Mouse (Mus musculus) MEL (cell line): ENCODE data around the gene Fcnb. TPM values are rescaled to one million over a fixed set of nuclear protein-coding genes. Genes with fewer than 3 reads are reported as not detected.

Experiments
- DNase-seq: peaks from one replicate; pipeline ENCODE4 v3.0.0; 2011; ENCODE audit warnings: low read depth, low spot score
- H3K27ac ChIP-seq: 2 replicates; pipeline ENCODE4 v1.5.1; 2012; ENCODE audit warnings: low read depth, mild to moderate bottlenecking, control low read depth, low read length, moderate library complexity; ENCODE audit not compliant: control insufficient read depth
- H3K27me3 ChIP-seq, 2 experiments: fragments of 150-350 bp in 1 of 2; sonication (generic) in 1 of 2; 2 replicates each; pipeline ENCODE4 v1.6.1; 2012; ENCODE audit warnings: low read length in 2 of 2, mild to moderate bottlenecking in 2 of 2, improper control_type of control experiment in 1 of 2, moderate library complexity in 1 of 2; ENCODE audit not compliant: insufficient read depth in 2 of 2, control insufficient read depth in 1 of 2
- H3K36me3 ChIP-seq, 2 experiments: 2 replicates each; pipeline ENCODE4 v1.6.1; 2012 to 2014; ENCODE audit warnings: low read length in 2 of 2, improper control_type of control experiment in 1 of 2, inconsistent platforms in 1 of 2, mild to moderate bottlenecking in 1 of 2; ENCODE audit not compliant: insufficient read depth in 2 of 2, control insufficient read depth in 1 of 2
- H3K4me1 ChIP-seq, 2 experiments: fragments of 150-350 bp in 1 of 2; sonication (generic) in 1 of 2; 2 replicates each; pipeline ENCODE4 v1.6.1; 2012; ENCODE audit warnings: low read length in 2 of 2, improper control_type of control experiment in 1 of 2, mild to moderate bottlenecking in 1 of 2; ENCODE audit not compliant: insufficient read depth in 2 of 2, control insufficient read depth in 1 of 2
- H3K4me3 ChIP-seq, 2 experiments: fragments of 150-350 bp in 1 of 2; sonication (generic) in 1 of 2; 2 replicates each; pipeline ENCODE4 v1.5.1; 2012; ENCODE audit warnings: low read depth in 2 of 2, low read length in 2 of 2, mild to moderate bottlenecking in 2 of 2, moderate library complexity in 2 of 2, control low read depth in 1 of 2, improper control_type of control experiment in 1 of 2; ENCODE audit not compliant: control insufficient read depth in 1 of 2, insufficient read depth in 1 of 2
- H3K79me2 ChIP-seq: 2 replicates; pipeline ENCODE4 v1.6.1; 2012; ENCODE audit warnings: mild to moderate bottlenecking, low read length, moderate library complexity; ENCODE audit not compliant: control insufficient read depth, poor library complexity, insufficient read depth
- H3K9ac ChIP-seq: 2 replicates; pipeline ENCODE4 v1.6.1; 2012; ENCODE audit warnings: low read depth, mild to moderate bottlenecking, control low read depth, low read length, moderate library complexity; ENCODE audit not compliant: control insufficient read depth, poor library complexity, severe bottlenecking
- H3K9me3 ChIP-seq: fragments of 150-350 bp; sonication (generic); replicated peaks from 2 replicates; pipeline ENCODE4 v1.6.1; 2012; ENCODE audit warnings: mild to moderate bottlenecking, low read length, improper control_type of control experiment, moderate library complexity; ENCODE audit not compliant: insufficient read depth
- BHLHE40 ChIP-seq: IDR thresholded peaks from 2 replicates; pipeline ENCODE4 v1.6.1; 2012; ENCODE audit warnings: low read depth, mild to moderate bottlenecking, inconsistent platforms, low read length, improper control_type of control experiment, borderline replicate concordance
- CHD1 ChIP-seq: IDR thresholded peaks from 2 replicates; pipeline ENCODE4 v1.6.1; 2012; ENCODE audit warnings: low read depth, mild to moderate bottlenecking, inconsistent platforms, low read length, improper control_type of control experiment
- CHD2 ChIP-seq: IDR thresholded peaks from 2 replicates; pipeline ENCODE4 v1.6.1; 2011; ENCODE audit warnings: low read length, improper control_type of control experiment
- CTCF ChIP-seq, 3 experiments: IDR thresholded peaks in 2 of 3; conservative IDR thresholded peaks in 1 of 3; 2 replicates each; pipeline ENCODE4 v1.5.1; 2011 to 2012; ENCODE audit warnings: low read length in 3 of 3, low read depth in 2 of 3, mild to moderate bottlenecking in 2 of 3, improper control_type of control experiment in 1 of 3, inconsistent platforms in 1 of 3, mixed read lengths in 1 of 3, moderate library complexity in 1 of 3; ENCODE audit not compliant: control insufficient read depth in 1 of 3, insufficient read depth in 1 of 3, poor library complexity in 1 of 3, severe bottlenecking in 1 of 3
- ELF1 ChIP-seq: IDR thresholded peaks from 2 replicates; pipeline ENCODE4 v1.6.1; 2014; ENCODE audit warnings: low read depth, mild to moderate bottlenecking, inconsistent platforms, low read length, improper control_type of control experiment, moderate library complexity
- EP300 ChIP-seq, 2 experiments: IDR thresholded peaks; 2 replicates each; pipeline ENCODE4 v1.6.1; 2011; ENCODE audit warnings: improper control_type of control experiment in 2 of 2, low read length in 2 of 2, low read depth in 1 of 2, mild to moderate bottlenecking in 1 of 2
- ETS1 ChIP-seq: IDR thresholded peaks from 2 replicates; pipeline ENCODE4 v1.6.1; 2012; ENCODE audit warnings: low read depth, mild to moderate bottlenecking, inconsistent platforms, low read length, improper control_type of control experiment, moderate library complexity
- GABPA ChIP-seq: IDR thresholded peaks from 2 replicates; pipeline ENCODE4 v1.6.1; 2012; ENCODE audit warnings: low read depth, mild to moderate bottlenecking, inconsistent platforms, low read length, improper control_type of control experiment, moderate library complexity
- GATA1 ChIP-seq: IDR thresholded peaks from 2 replicates; pipeline ENCODE4 v1.6.1; 2011; ENCODE audit warnings: low read depth, low read length, improper control_type of control experiment
- HCFC1 ChIP-seq: IDR thresholded peaks from 2 replicates; pipeline ENCODE4 v1.6.1; 2012; ENCODE audit warnings: low read depth, mild to moderate bottlenecking, inconsistent platforms, low read length, improper control_type of control experiment, moderate library complexity
- JUND ChIP-seq: IDR thresholded peaks from 2 replicates; pipeline ENCODE4 v1.6.1; 2011; ENCODE audit warnings: low read depth, mild to moderate bottlenecking, improper control_type of control experiment, low read length
- KAT2A ChIP-seq: conservative IDR thresholded peaks from 2 replicates; pipeline ENCODE4 v1.6.1; 2012; ENCODE audit warnings: low read depth, low read length, improper control_type of control experiment, inconsistent platforms
- MAFK ChIP-seq: IDR thresholded peaks from 2 replicates; pipeline ENCODE4 v1.6.1; 2011; ENCODE audit warnings: low read depth, mild to moderate bottlenecking, low read length, improper control_type of control experiment, borderline replicate concordance
- MAZ ChIP-seq: IDR thresholded peaks from 2 replicates; pipeline ENCODE4 v1.6.1; 2012; ENCODE audit warnings: low read depth, mild to moderate bottlenecking, inconsistent platforms, low read length, improper control_type of control experiment
- MYC ChIP-seq: IDR thresholded peaks from 2 replicates; pipeline ENCODE4 v1.6.1; 2011; ENCODE audit warnings: low read depth, mild to moderate bottlenecking, low read length, improper control_type of control experiment, moderate library complexity
- POLR2A ChIP-seq, 2 experiments: IDR thresholded peaks; 2 replicates each; pipeline ENCODE4 v1.6.1; 2011 to 2012; ENCODE audit warnings: low read length in 2 of 2, mild to moderate bottlenecking in 2 of 2, control low read depth in 1 of 2, improper control_type of control experiment in 1 of 2, low read depth in 1 of 2, moderate library complexity in 1 of 2; ENCODE audit not compliant: control insufficient read depth in 1 of 2, insufficient read depth in 1 of 2, poor library complexity in 1 of 2
- TBP ChIP-seq: IDR thresholded peaks from 2 replicates; pipeline ENCODE4 v1.8.0; 2011; ENCODE audit warnings: low read depth, low read length, improper control_type of control experiment
- TCF12 ChIP-seq: IDR thresholded peaks from 2 replicates; pipeline ENCODE4 v1.6.1; 2014; ENCODE audit warnings: low read depth, mild to moderate bottlenecking, inconsistent platforms, low read length, improper control_type of control experiment, moderate library complexity
- UBTF ChIP-seq: IDR thresholded peaks from 2 replicates; pipeline ENCODE4 v1.6.1; 2012; ENCODE audit warnings: low read depth, mild to moderate bottlenecking, inconsistent platforms, low read length, improper control_type of control experiment, moderate library complexity, borderline replicate concordance; ENCODE audit not compliant: insufficient read depth
- USF2 ChIP-seq, 2 experiments: IDR thresholded peaks; 2 replicates each; pipeline ENCODE4 v1.6.1; 2011 to 2012; ENCODE audit warnings: improper control_type of control experiment in 2 of 2, low read length in 2 of 2, borderline replicate concordance in 1 of 2, inconsistent platforms in 1 of 2, low read depth in 1 of 2, mild to moderate bottlenecking in 1 of 2; ENCODE audit not compliant: insufficient read depth in 1 of 2
- ZMIZ1 ChIP-seq: IDR thresholded peaks from 2 replicates; pipeline ENCODE4 v1.6.1; 2012; ENCODE audit warnings: low read depth, mild to moderate bottlenecking, inconsistent platforms, low read length, improper control_type of control experiment, moderate library complexity
- ZNF384 ChIP-seq: IDR thresholded peaks from 2 replicates; pipeline ENCODE4 v1.6.1; 2012; ENCODE audit warnings: low read depth, mild to moderate bottlenecking, inconsistent platforms, low read length, improper control_type of control experiment
- polyA plus RNA-seq, 2 experiments: library from polyadenylated mRNA; stranded (reverse) in 1 of 2; unstranded in 1 of 2; fragments of >175 nt in 1 of 2; fragments of >200 nt in 1 of 2; gene quantifications; 2 replicates each; pipeline versions ENCODE4 v1.2.1 to v1.2.4; 2012; ENCODE audit warnings: low replicate concordance in 2 of 2, low read depth in 1 of 2; ENCODE audit not compliant: insufficient read length in 2 of 2, insufficient read depth in 1 of 2, missing spikeins in 1 of 2
- total RNA-seq: library from RNA; depleted of rRNA; stranded (reverse); fragments of 300-350 nt; gene quantifications from 2 replicates; pipeline ENCODE4 v1.2.3, GENCODE M21; 2012

The Fcnb gene
- total and polyA plus RNA-seq, 3 experiments = not detected

GRCm38 (mm10) chr2:28059922-28060321 is 24.8 kb downstream of the Fcnb start:
- no peak overlapping the region for H3K4me3 ChIP-seq
- H3K27ac ChIP-seq = peak overlapping the region; percentile 47
- H3K36me3 ChIP-seq = peaks cover 0 to 40% of the 10 kb centered on the region in 2 experiments; a peak in 2 of 4 replicates
- DNase-seq = peak; percentile 39
- no peak overlapping the region for H3K9ac ChIP-seq
- no peaks in the 10 kb centered on the region for H3K27me3 ChIP-seq
- peaks cover 18 to 36% of the 10 kb centered on the region in 2 experiments for H3K4me1 ChIP-seq
- no peaks in the 10 kb centered on the region for H3K9me3 ChIP-seq
- H3K79me2 ChIP-seq = no peaks in the 10 kb centered on the region
- TF ChIP-seq ZNF384 (no peak), GATA1 (peak; percentile 64), MYC (no peak), ZMIZ1 (0 out of 2 replicates have a peak, but pooled peaks have one; percentile 44), EP300 (IDR thresholded peaks at IDR 0.05; ENCODE audit: low read depth in 1 of 2, low read length in 2 of 2) (peak; percentile 41 to 66; a peak in 3 of 4 replicates), JUND (0 out of 2 replicates have a peak, but pooled peaks have one; percentile 30), TCF12 (0 out of 2 replicates have a peak, but pooled peaks have one; percentile 27), ETS1 (peak; percentile 45)

GRCm38 (mm10) chr2:28047092-28047491 is 37.6 kb downstream of the Fcnb start:
- Histone ChIP-seq H3K27ac (no peak overlapping the region), H3K27me3 (no peaks in the 10 kb centered on the region; a peak in 1 of 4 replicates), H3K4me3 (no peak overlapping the region)
- TF ChIP-seq ZNF384 = no peak
- no peak for TF ChIP-seq UBTF
- no peak for TF ChIP-seq MAZ
- TF ChIP-seq HCFC1 = no peak
- TF ChIP-seq MAFK = no peak
- no peak for TF ChIP-seq CTCF (IDR thresholded peaks at IDR 0.05 in 2 of 3, conservative IDR thresholded peaks at IDR 0.05 in 1 of 3; ENCODE audit: control insufficient read depth in 1 of 3, insufficient read depth in 1 of 3, low read depth in 2 of 3, low read length in 3 of 3, poor library complexity in 1 of 3, severe bottlenecking in 1 of 3)
- no peak for TF ChIP-seq JUND
- TF ChIP-seq USF2 (IDR thresholded peaks at IDR 0.05; ENCODE audit: borderline replicate concordance in 1 of 2, insufficient read depth in 1 of 2, low read depth in 1 of 2, low read length in 2 of 2) = no peak
- TF ChIP-seq POLR2A (IDR thresholded peaks at IDR 0.05; ENCODE audit: control insufficient read depth in 1 of 2, insufficient read depth in 1 of 2, low read depth in 1 of 2, low read length in 2 of 2, poor library complexity in 1 of 2) = no peak
- TF ChIP-seq GABPA = no peak
- no peak for TF ChIP-seq ELF1
- no peak for TF ChIP-seq KAT2A
- no peak for TF ChIP-seq TBP
- no peak for TF ChIP-seq CHD2
- no peak for TF ChIP-seq GATA1
- no peak for TF ChIP-seq BHLHE40
- no peak for TF ChIP-seq CHD1
- TF ChIP-seq ETS1 = no peak
- TF ChIP-seq, all 39 proteins: peak for 0
- H3K9ac ChIP-seq = no peak overlapping the region
- no peak for DNase-seq
- no peaks in the 10 kb centered on the region for H3K36me3 ChIP-seq
- no peaks in the 10 kb centered on the region for H3K4me1 ChIP-seq
- H3K9me3 ChIP-seq = no peaks in the 10 kb centered on the region
- H3K79me2 ChIP-seq = no peaks in the 10 kb centered on the region
